Mouse (Mus musculus) heart, postnatal 10 days (tissue): ENCODE data around the gene Rps4x. TPM values are rescaled to one million over a fixed set of nuclear protein-coding genes. Genes with fewer than 3 reads are reported as not detected.

ENCODE experiments used
- total RNA-seq, 2 experiments: library from RNA; stranded (reverse); gene quantifications; 2 replicates each; pipeline ENCODE4 v1.2.3; 2021

Gene Rps4x
- total RNA-seq, 2 experiments from 2014 or later, result 1,009 to 1,019 TPM

Other genes starting within 250 kb of the Rps4x start
- 1 to 10 TPM; 2.1 to 2.8 TPM for gene Rtl5, start 118.1 kb downstream of the Rps4x start, total RNA-seq
- gene Pin4, start 69.9 kb downstream of the Rps4x start, total RNA-seq, result 10 to 100 TPM; 18.8 to 33.1 TPM
- gene Ercc6l, start 32.3 kb downstream of the Rps4x start, total RNA-seq, result 1 to 10 TPM; 2.4 to 2.5 TPM
- gene Cited1, start 62.8 kb upstream of the Rps4x start, total RNA-seq, result 10 to 100 TPM; 14.1 to 16.6 TPM